Mouse (Mus musculus): Measurements from ENCODE around the gene Cxcl16. TPM values are rescaled to one million over a fixed set of nuclear protein-coding genes. Genes with fewer than 3 reads are reported as not detected.
A peak's percentile ranks its signal among the peaks of the same experiment; 100 is the strongest.
"Not testable (repeated sequence)": the region's sequence is repeated elsewhere in the genome, so short reads cannot be mapped to it uniquely, and the experiment has no call there.

Gene Cxcl16
- polyA plus RNA-seq, 1 experiment from 2014 or later: 17.6 TPM

DNA sequence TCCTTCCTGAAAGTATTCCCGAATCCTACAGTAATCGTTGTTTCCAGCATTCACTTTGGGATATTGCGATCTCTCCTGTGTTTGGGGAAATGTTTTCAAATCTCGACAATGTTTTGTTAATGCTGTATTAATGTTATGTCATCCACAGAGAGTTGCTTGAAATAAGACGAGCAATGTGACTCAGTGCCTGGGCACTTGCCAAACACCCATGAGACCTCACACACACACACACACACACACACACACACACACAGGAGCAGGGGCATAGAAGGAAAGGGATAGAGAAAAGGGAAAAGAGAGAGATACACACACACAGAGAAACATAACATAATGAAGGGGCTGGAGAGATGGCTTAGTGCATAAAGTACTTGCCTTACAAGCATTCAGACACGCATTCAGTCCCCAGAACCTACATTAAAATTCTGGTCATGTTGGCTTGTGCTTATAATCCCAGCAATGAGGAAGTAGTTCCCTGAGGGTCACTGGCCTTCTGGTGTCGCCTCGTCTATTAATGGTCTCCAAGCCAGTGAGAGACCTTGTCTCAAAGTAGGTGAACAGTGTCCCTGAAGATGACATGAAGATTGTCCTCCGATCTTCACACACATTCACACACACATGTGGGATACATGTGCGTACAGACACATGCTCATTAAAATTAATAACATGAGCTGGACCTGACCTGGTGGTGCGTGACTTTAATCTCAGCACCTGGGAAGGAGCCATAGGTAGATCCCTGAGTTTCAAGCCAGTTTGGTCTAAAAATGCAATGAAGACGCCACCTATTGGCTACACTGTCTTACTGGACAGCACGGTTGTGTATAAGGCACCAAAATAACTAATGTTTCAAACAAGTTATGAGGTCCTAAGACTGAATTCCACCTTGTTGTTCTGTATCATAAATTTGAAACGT lies 40.0 kb upstream of the Cxcl16 start:
- Histone ChIP-seq H3K9ac (ENCODE audit: low read depth, low read length) (no peak overlapping the region), H3K27me3 (ENCODE audit: insufficient read depth, low read length) (no peaks in the 10 kb centered on the region), H3K4me1 (replicated peaks; ENCODE audit: insufficient read depth, low read length) (no peaks in the 10 kb centered on the region), H3K9me3 (replicated peaks; ENCODE audit: low read length) (no peaks in the 10 kb centered on the region), H3K27ac (0 out of 2 replicates have a peak overlapping the region, but pooled peaks have one; percentile 38), H3K36me3 (ENCODE audit: insufficient read depth, low read length) (no peaks in the 10 kb centered on the region), H3K4me3 (replicated peaks; ENCODE audit: low read depth, low read length) (no peak overlapping the region), H3K4me2 (ENCODE audit: low read length) (no peak overlapping the region)
- TF ChIP-seq CTCF (IDR thresholded peaks at IDR 0.05; ENCODE audit: low read depth): peak; percentile 59; the same call in 1 of the 2 replicates
- no peak for ATAC-seq (replicated peaks; ENCODE audit: low FRiP score, low read depth)
- DNase-seq (ENCODE audit: low spot score): peak; percentile 28
- 63% methylated on average over 14 of the region's 14 CpGs for WGBS

DNA sequence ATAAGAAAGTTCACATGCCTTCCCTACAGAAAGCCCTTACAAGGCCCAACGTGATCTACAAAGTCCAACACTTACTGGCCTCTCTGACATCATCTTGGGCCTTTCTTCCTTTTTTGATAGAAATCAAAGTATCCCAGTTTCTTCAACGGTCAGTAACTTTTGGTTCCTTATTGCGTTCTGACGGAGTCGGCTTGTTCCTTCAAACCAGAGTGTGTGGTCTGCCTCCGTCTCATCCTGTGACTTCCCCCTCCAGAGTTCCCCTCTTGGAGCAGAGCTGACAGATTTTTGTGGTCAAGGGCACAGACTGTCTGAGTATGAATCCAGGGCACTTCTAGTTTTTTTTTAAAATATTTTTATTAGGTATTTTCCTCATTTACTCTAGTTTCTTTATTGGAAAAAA lies 29.9 kb upstream of the Cxcl16 start:
- TF ChIP-seq CTCF (IDR thresholded peaks at IDR 0.05; ENCODE audit: low read depth): no peak
- 83% methylated on average over 6 of the region's 6 CpGs for WGBS
- no peak overlapping the region for H3K27ac ChIP-seq
- no peaks in the 10 kb centered on the region for H3K36me3 ChIP-seq (ENCODE audit: insufficient read depth, low read length)
- no peaks in the 10 kb centered on the region for H3K4me1 ChIP-seq (replicated peaks; ENCODE audit: insufficient read depth, low read length)
- H3K4me3 ChIP-seq (replicated peaks; ENCODE audit: low read depth, low read length): no peak overlapping the region
- DNase-seq (ENCODE audit: low spot score) (no peak), ATAC-seq (replicated peaks; ENCODE audit: low FRiP score, low read depth) (no peak)
- no peaks in the 10 kb centered on the region for H3K27me3 ChIP-seq (ENCODE audit: insufficient read depth, low read length)
- no peak overlapping the region for H3K9ac ChIP-seq (ENCODE audit: low read depth, low read length)
- no peaks in the 10 kb centered on the region for H3K9me3 ChIP-seq (replicated peaks; ENCODE audit: low read length)
- H3K4me2 ChIP-seq (ENCODE audit: low read length): no peak overlapping the region

DNA sequence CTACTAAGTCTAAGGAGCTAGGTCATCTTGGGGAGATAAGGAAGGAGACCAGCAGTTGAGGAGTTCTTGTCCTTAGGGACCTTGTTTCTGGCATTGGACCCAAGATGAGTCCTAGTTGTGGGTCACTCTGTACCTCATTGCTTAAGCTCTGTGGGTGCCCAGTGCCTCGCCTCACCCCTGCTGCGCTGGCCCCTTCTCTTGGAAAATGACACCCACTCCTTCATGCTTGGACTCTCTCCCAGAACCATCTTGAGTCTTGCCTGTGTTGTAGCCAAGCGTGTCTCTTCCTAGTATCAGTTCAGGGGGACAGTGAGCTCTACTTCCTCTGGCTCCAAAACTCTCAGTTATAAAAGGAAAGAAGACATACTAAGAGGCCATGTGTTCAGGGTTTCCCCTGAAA lies 29.4 kb upstream of the Cxcl16 start:
- no peaks in the 10 kb centered on the region for H3K4me1 ChIP-seq (replicated peaks; ENCODE audit: insufficient read depth, low read length)
- TF ChIP-seq CTCF (IDR thresholded peaks at IDR 0.05; ENCODE audit: low read depth): no peak
- 80% methylated on average over 3 of the region's 3 CpGs for WGBS
- no peak overlapping the region for H3K4me3 ChIP-seq (replicated peaks; ENCODE audit: low read depth, low read length)
- ATAC-seq (replicated peaks; ENCODE audit: low FRiP score, low read depth) (no peak), DNase-seq (ENCODE audit: low spot score) (no peak)
- H3K9ac ChIP-seq (ENCODE audit: low read depth, low read length): no peak overlapping the region
- H3K9me3 ChIP-seq (replicated peaks; ENCODE audit: low read length): no peaks in the 10 kb centered on the region
- no peaks in the 10 kb centered on the region for H3K27me3 ChIP-seq (ENCODE audit: insufficient read depth, low read length)
- no peaks in the 10 kb centered on the region for H3K36me3 ChIP-seq (ENCODE audit: insufficient read depth, low read length)
- H3K4me2 ChIP-seq (ENCODE audit: low read length): no peak overlapping the region
- H3K27ac ChIP-seq: no peak overlapping the region

DNA sequence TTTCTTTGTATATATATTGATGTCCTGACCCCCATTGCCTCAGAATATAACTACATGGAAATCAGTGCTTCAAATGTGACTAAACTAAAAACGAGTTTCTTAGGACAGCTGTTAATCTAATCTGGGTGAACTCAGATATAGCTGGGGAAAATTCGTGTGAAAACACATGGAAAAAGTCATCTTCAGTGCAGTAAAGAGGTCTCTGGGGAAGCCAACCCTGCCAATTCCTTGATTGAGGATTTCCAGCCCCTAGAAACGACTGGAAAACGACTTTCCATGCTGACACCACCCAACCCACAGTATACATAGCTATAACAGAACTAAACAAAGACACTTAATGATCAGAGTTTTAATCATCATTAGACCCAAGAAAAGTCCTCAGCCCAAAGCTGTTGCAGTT lies 28.0 kb upstream of the Cxcl16 start:
- no peaks in the 10 kb centered on the region for H3K9me3 ChIP-seq (replicated peaks; ENCODE audit: low read length)
- H3K4me1 ChIP-seq (replicated peaks; ENCODE audit: insufficient read depth, low read length): no peaks in the 10 kb centered on the region
- H3K9ac ChIP-seq (ENCODE audit: low read depth, low read length): no peak overlapping the region
- no peak overlapping the region for H3K4me2 ChIP-seq (ENCODE audit: low read length)
- H3K27me3 ChIP-seq (ENCODE audit: insufficient read depth, low read length): no peaks in the 10 kb centered on the region
- DNase-seq (ENCODE audit: low spot score) (no peak), ATAC-seq (replicated peaks; ENCODE audit: low FRiP score, low read depth) (no peak)
- TF ChIP-seq CTCF (IDR thresholded peaks at IDR 0.05; ENCODE audit: low read depth): no peak
- H3K4me3 ChIP-seq (replicated peaks; ENCODE audit: low read depth, low read length): no peak overlapping the region
- no peak overlapping the region for H3K27ac ChIP-seq
- H3K36me3 ChIP-seq (ENCODE audit: insufficient read depth, low read length): no peaks in the 10 kb centered on the region
- WGBS: 43% methylated on average over 4 of the region's 4 CpGs

DNA sequence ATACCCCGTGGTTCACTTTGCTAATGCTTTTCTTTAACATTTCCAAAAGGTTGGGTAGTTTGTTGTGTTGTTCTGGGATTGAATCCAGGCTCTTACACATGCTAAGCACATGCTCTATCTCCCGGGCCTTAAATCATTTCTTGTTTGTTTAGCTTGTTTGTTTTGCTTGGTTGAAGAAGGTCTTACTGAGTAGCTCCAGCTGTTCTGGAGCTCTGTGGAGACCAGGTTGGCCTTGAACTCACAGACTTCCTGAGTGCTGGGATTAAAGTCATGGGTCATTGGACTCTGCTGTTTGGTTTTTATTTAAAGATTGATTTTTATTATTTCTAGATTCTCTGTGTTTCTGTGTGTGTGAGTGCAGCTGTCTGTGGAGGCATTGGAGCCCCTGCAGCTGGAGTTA lies 25.7 kb upstream of the Cxcl16 start:
- ATAC-seq (replicated peaks; ENCODE audit: low FRiP score, low read depth): no peak
- TF ChIP-seq CTCF (IDR thresholded peaks at IDR 0.05; ENCODE audit: low read depth): no peak
- Histone ChIP-seq H3K36me3 (ENCODE audit: insufficient read depth, low read length) (no peaks in the 10 kb centered on the region), H3K9me3 (replicated peaks; ENCODE audit: low read length) (no peaks in the 10 kb centered on the region), H3K4me2 (ENCODE audit: low read length) (no peak overlapping the region), H3K9ac (ENCODE audit: low read depth, low read length) (no peak overlapping the region), H3K27me3 (ENCODE audit: insufficient read depth, low read length) (no peaks in the 10 kb centered on the region), H3K4me3 (replicated peaks; ENCODE audit: low read depth, low read length) (no peak overlapping the region), H3K4me1 (replicated peaks; ENCODE audit: insufficient read depth, low read length) (no peaks in the 10 kb centered on the region), H3K27ac (no peak overlapping the region)
- 45% methylated on average over 2 of the region's 2 CpGs for WGBS
- DNase-seq (ENCODE audit: low spot score): peak; percentile 74

DNA sequence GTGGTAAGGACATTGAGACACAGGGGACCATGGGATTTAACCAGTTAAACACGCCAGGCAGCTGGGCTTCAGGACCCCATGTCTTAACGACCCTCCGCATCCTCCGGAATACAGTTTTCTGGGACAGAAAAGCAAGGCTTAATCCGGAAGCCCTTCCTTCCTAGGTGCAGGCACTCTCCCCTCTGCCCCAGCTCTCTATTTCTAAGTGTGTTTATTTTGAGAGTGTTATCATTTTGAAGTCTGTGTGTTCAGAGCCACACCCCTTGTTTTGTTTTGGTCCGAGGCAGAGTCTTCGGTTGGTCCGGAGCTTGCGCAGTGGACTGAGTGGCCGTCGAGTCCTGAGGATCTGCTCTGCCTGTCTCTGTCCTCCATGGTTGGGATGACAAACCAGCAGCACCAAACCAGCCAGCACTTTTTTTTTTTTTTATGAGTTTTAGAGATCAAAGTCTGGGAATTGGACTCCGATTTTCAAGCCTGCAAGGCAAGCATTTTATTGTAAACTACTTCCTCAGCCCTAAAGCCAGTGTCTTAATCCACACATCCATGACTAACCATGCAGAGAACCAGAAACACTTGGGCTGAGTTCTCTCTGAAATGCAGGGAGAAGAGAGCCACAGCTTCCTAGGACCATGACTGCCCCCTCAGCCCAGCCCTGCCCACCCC lies 15.2 kb upstream of the Cxcl16 start:
- no peaks in the 10 kb centered on the region for H3K36me3 ChIP-seq (ENCODE audit: insufficient read depth, low read length)
- H3K27me3 ChIP-seq (ENCODE audit: insufficient read depth, low read length): no peaks in the 10 kb centered on the region
- no peak overlapping the region; the same call in 1 of the 2 replicates for H3K4me2 ChIP-seq (ENCODE audit: low read length)
- DNase-seq (ENCODE audit: low spot score) (peak; percentile 50), ATAC-seq (replicated peaks; ENCODE audit: low FRiP score, low read depth) (peak; percentile 85)
- peak overlapping the region; percentile 60 for H3K27ac ChIP-seq
- H3K9me3 ChIP-seq (replicated peaks; ENCODE audit: low read length): no peaks in the 10 kb centered on the region
- no peaks in the 10 kb centered on the region for H3K4me1 ChIP-seq (replicated peaks; ENCODE audit: insufficient read depth, low read length)
- 43% methylated on average over 12 of the region's 12 CpGs for WGBS
- no peak for TF ChIP-seq CTCF (IDR thresholded peaks at IDR 0.05; ENCODE audit: low read depth)
- no peak overlapping the region for H3K9ac ChIP-seq (ENCODE audit: low read depth, low read length)
- no peak overlapping the region for H3K4me3 ChIP-seq (replicated peaks; ENCODE audit: low read depth, low read length)

DNA sequence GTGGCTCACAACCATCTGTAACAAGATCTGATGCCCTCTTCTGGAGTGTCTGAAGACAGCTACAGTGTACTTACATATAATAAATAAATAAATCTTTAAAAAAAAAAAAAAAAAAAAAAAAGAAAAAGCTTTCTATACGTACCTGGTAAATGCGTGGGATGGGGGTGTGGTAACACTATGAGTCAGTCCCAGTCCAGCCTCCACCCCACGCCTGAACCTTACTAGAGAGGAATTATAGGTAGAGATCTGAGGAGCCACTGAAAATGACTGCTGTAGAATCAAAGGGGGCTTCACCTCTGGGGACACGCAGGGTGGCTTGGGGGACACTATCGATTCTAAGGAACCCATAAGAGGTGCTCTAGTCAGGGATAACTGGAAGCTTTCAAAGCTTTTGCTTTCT lies 13.5 kb upstream of the Cxcl16 start:
- not testable (repeated sequence) for H3K36me3 ChIP-seq (ENCODE audit: insufficient read depth, low read length); H3K4me1 ChIP-seq (replicated peaks; ENCODE audit: insufficient read depth, low read length); ATAC-seq (replicated peaks; ENCODE audit: low FRiP score, low read depth); H3K4me2 ChIP-seq (ENCODE audit: low read length); H3K27me3 ChIP-seq (ENCODE audit: insufficient read depth, low read length); H3K9me3 ChIP-seq (replicated peaks; ENCODE audit: low read length); H3K9ac ChIP-seq (ENCODE audit: low read depth, low read length); H3K4me3 ChIP-seq (replicated peaks; ENCODE audit: low read depth, low read length); DNase-seq (ENCODE audit: low spot score)
- WGBS: 58% methylated on average over 5 of the region's 5 CpGs
- peak overlapping the region; percentile 62 for H3K27ac ChIP-seq

Measured in kidney, postnatal 0 days (tissue).